Mouse (Mus musculus) midbrain, embryonic 15.5 days (tissue): ENCODE data around the gene Tnrc18. TPM values are rescaled to one million over a fixed set of nuclear protein-coding genes. Genes with fewer than 3 reads are reported as not detected.

Experiments used
- ATAC-seq: fragments of 200-750 bp; cut with Nextera tagmentation; replicated peaks from 2 replicates; pipeline ENCODE4 v1.8.0; 2017; ENCODE audit warnings: moderate TSS enrichment
- H3K27ac ChIP-seq: fragments of 300-500 bp; sonication (generic); 2 replicates; pipeline ENCODE4 v1.5.1; 2015; ENCODE audit warnings: mild to moderate bottlenecking, inconsistent platforms
- H3K27me3 ChIP-seq: fragments of 300-500 bp; sonication (generic); replicated peaks from 2 replicates; pipeline ENCODE4 v1.6.1; 2015; ENCODE audit warnings: inconsistent platforms
- H3K36me3 ChIP-seq: fragments of 300-500 bp; sonication (generic); replicated peaks from 2 replicates; pipeline ENCODE4 v1.6.1; 2015; ENCODE audit warnings: inconsistent platforms
- H3K4me1 ChIP-seq: fragments of 300-500 bp; sonication (generic); 2 replicates; pipeline ENCODE4 v1.6.1; 2015; ENCODE audit warnings: inconsistent platforms
- H3K4me2 ChIP-seq: fragments of 300-500 bp; sonication (generic); 2 replicates; pipeline ENCODE4 v1.6.1; 2015; ENCODE audit warnings: inconsistent platforms, mild to moderate bottlenecking, moderate library complexity
- H3K4me3 ChIP-seq: fragments of 300-500 bp; sonication (generic); 2 replicates; pipeline ENCODE4 v1.5.1; 2015; ENCODE audit warnings: mild to moderate bottlenecking, inconsistent platforms
- H3K9ac ChIP-seq: fragments of 300-500 bp; sonication (generic); 2 replicates; pipeline ENCODE4 v1.6.1; 2015; ENCODE audit warnings: mild to moderate bottlenecking, inconsistent platforms
- H3K9me3 ChIP-seq: fragments of 300-500 bp; sonication (generic); 2 replicates; pipeline ENCODE4 v1.6.1; 2016; ENCODE audit warnings: inconsistent platforms
- WGBS: fragments of 180-500 bp; shearing (Covaris S2); methylation state at CpG from one replicate; pipeline ENCODE4 v1.1.7; 2015; ENCODE audit warnings: mixed read lengths; 5-methylcytosine and 5-hydroxymethylcytosine counted together
- polyA plus RNA-seq: library from polyadenylated mRNA; unstranded; fragments of >200 nt; fragmentation: Nextera tagmentation; extraction: Ambion mirVana; gene quantifications from 2 replicates; pipeline ENCODE4 v1.2.1, GENCODE M21; 2015

Tnrc18 gene
- polyA plus RNA-seq, 1 experiment from 2014 or later: 38.6 TPM

DNA sequence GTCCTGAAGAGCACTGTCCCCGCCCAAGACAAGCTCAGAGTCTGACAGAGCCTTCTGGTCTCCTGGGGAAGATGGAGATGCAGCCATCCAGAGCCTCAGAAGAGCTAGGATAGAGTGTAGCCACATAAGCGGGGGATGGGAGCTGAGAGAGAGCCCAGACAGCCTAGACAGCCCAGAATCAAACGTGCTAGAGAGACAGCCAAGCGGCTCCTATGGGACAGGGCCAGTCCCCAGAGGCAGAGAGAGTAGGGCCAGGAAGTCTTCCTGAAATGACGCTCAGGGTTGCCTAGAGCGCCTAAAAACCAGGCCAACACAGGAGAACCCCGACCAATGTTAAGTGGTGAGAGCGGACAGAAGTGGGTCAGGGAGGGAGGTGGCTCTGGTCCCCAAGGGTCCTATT, 39.3 kb downstream of the Tnrc18 start:
- peak overlapping the region; percentile 27; the same call in 1 of the 2 replicates for H3K27ac ChIP-seq

GRCm38 (mm10) chr5:142776080-142776479, 41.4 kb downstream of the Tnrc18 start:
- no peaks in the 10 kb centered on the region for H3K9me3 ChIP-seq
- no peak for ATAC-seq
- H3K9ac ChIP-seq: no peak overlapping the region
- H3K27ac ChIP-seq: no peak overlapping the region
- peaks cover 45% of the 10 kb centered on the region for H3K36me3 ChIP-seq
- H3K4me1 ChIP-seq: peaks cover 26% of the 10 kb centered on the region
- H3K4me3 ChIP-seq: no peak overlapping the region
- no peaks in the 10 kb centered on the region for H3K27me3 ChIP-seq
- no peak overlapping the region for H3K4me2 ChIP-seq
- WGBS: 86% methylated on average over 13 of the region's 13 CpGs

More for the DNA sequence above, 39.3 kb downstream of the Tnrc18 start:
- Histone ChIP-seq H3K9me3 (no peaks in the 10 kb centered on the region), H3K4me1 (peaks cover 37% of the 10 kb centered on the region), H3K4me3 (no peak overlapping the region), H3K4me2 (no peak overlapping the region), H3K36me3 (peaks cover 27% of the 10 kb centered on the region), H3K9ac (no peak overlapping the region), H3K27me3 (no peaks in the 10 kb centered on the region)
- WGBS: 63% methylated on average over 8 of the region's 8 CpGs
- peak; percentile 12; the same call in 1 of the 2 replicates for ATAC-seq

GRCm38 (mm10) chr5:142774771-142775170, 42.7 kb downstream of the Tnrc18 start:
- peaks cover 48% of the 10 kb centered on the region for H3K36me3 ChIP-seq

GRCm38 (mm10) chr5:142771964-142772363, 45.5 kb downstream of the Tnrc18 start:
- Histone ChIP-seq H3K27me3 (no peaks in the 10 kb centered on the region), H3K4me2 (no peak overlapping the region), H3K27ac (0 out of 2 replicates have a peak overlapping the region, but pooled peaks have one; percentile 4), H3K36me3 (peaks cover 56% of the 10 kb centered on the region), H3K9ac (no peak overlapping the region), H3K4me3 (no peak overlapping the region), H3K9me3 (no peaks in the 10 kb centered on the region), H3K4me1 (peaks cover 28% of the 10 kb centered on the region)
- WGBS: 94% methylated on average over 15 of the region's 15 CpGs
- ATAC-seq: no peak

More at GRCm38 (mm10) chr5:142774771-142775170, 42.7 kb downstream of the Tnrc18 start:
- no peaks in the 10 kb centered on the region for H3K9me3 ChIP-seq
- H3K27me3 ChIP-seq: no peaks in the 10 kb centered on the region
- H3K4me1 ChIP-seq: peaks cover 26% of the 10 kb centered on the region
- no peak overlapping the region for H3K27ac ChIP-seq
- no peak overlapping the region for H3K4me3 ChIP-seq
- H3K9ac ChIP-seq: no peak overlapping the region
- ATAC-seq: no peak
- no peak overlapping the region for H3K4me2 ChIP-seq
- 91% methylated on average over 5 of the region's 5 CpGs for WGBS

DNA sequence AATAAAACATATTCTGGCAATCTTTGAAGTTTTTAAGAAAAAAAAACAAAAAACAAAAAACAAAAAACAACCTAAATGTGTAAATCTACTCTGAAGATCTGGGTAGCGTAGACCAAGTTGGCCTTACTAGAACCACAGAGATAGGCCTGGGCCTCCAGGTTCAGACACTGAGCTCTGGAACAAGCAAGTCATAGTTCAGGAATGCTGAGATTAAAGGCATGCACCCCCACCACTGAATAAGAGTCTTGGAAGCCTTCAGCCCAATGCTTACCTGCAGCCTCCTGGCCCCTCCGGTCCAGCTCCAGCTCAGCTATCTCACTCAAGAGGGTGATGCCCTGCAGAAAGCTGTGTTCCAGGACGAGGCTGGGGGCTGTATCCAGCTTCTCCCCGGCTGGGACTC, 46.4 kb downstream of the Tnrc18 start:
- Histone ChIP-seq H3K4me3 (no peak overlapping the region), H3K36me3 (peaks cover 55% of the 10 kb centered on the region), H3K9me3 (no peaks in the 10 kb centered on the region), H3K27ac (0 out of 2 replicates have a peak overlapping the region, but pooled peaks have one; percentile 4), H3K4me1 (peaks cover 28% of the 10 kb centered on the region), H3K27me3 (no peaks in the 10 kb centered on the region), H3K9ac (no peak overlapping the region), H3K4me2 (no peak overlapping the region)
- no peak for ATAC-seq
- 92% methylated on average over 4 of the region's 4 CpGs for WGBS

- H3K9ac ChIP-seq: no peak overlapping the region; the same call in 1 of the 2 replicates
- H3K4me3 ChIP-seq: no peak overlapping the region
- 63% methylated on average over 5 of the region's 5 CpGs for WGBS
- H3K9me3 ChIP-seq: no peaks in the 10 kb centered on the region
- peaks cover 28% of the 10 kb centered on the region for H3K4me1 ChIP-seq
- H3K27me3 ChIP-seq: no peaks in the 10 kb centered on the region
- H3K36me3 ChIP-seq: peaks cover 47% of the 10 kb centered on the region
- H3K27ac ChIP-seq: peak overlapping the region; percentile 76; the same call in 1 of the 2 replicates
- ATAC-seq: no peak
- no peak overlapping the region for H3K4me2 ChIP-seq
Measured at GRCm38 (mm10) chr5:142769641-142770040, 47.8 kb downstream of the Tnrc18 start.

GRCm38 (mm10) chr5:142768352-142769267, 48.9 kb downstream of the Tnrc18 start:
- Histone ChIP-seq H3K4me3 (no peak overlapping the region), H3K9me3 (no peaks in the 10 kb centered on the region), H3K36me3 (peaks cover 49% of the 10 kb centered on the region), H3K27ac (peak overlapping the region; percentile 76), H3K4me2 (no peak overlapping the region), H3K9ac (no peak overlapping the region), H3K27me3 (no peaks in the 10 kb centered on the region), H3K4me1 (peaks cover 28% of the 10 kb centered on the region)
- ATAC-seq: peak; percentile 31; the same call in 1 of the 2 replicates
- WGBS: 36% methylated on average over 10 of the region's 10 CpGs

GRCm38 (mm10) chr5:142767937-142768336, 49.5 kb downstream of the Tnrc18 start:
- no peaks in the 10 kb centered on the region for H3K9me3 ChIP-seq
- peak; percentile 48; the same call in 1 of the 2 replicates for ATAC-seq
- H3K4me2 ChIP-seq: no peak overlapping the region
- WGBS: 12% methylated on average over 7 of the region's 7 CpGs
- peaks cover 42% of the 10 kb centered on the region for H3K36me3 ChIP-seq
- peak overlapping the region; percentile 76 for H3K27ac ChIP-seq
- H3K9ac ChIP-seq: no peak overlapping the region
- H3K27me3 ChIP-seq: no peaks in the 10 kb centered on the region
- peaks cover 29% of the 10 kb centered on the region for H3K4me1 ChIP-seq
- no peak overlapping the region for H3K4me3 ChIP-seq

- 85% methylated on average over 3 of the region's 3 CpGs for WGBS
- Histone ChIP-seq H3K9ac (no peak overlapping the region), H3K4me1 (peaks cover 42% of the 10 kb centered on the region), H3K9me3 (no peaks in the 10 kb centered on the region), H3K27ac (no peak overlapping the region), H3K4me2 (no peak overlapping the region), H3K27me3 (no peaks in the 10 kb centered on the region), H3K36me3 (peaks cover 32% of the 10 kb centered on the region), H3K4me3 (no peak overlapping the region)
- no peak for ATAC-seq
Measured at GRCm38 (mm10) chr5:142766708-142767107, 50.8 kb downstream of the Tnrc18 start.

- no peaks in the 10 kb centered on the region for H3K9me3 ChIP-seq
- H3K27me3 ChIP-seq: no peaks in the 10 kb centered on the region
- no peak overlapping the region for H3K9ac ChIP-seq
- H3K4me3 ChIP-seq: no peak overlapping the region
- H3K4me2 ChIP-seq: no peak overlapping the region
- no peak for ATAC-seq
- peaks cover 42% of the 10 kb centered on the region for H3K4me1 ChIP-seq
- H3K27ac ChIP-seq: 0 out of 2 replicates have a peak overlapping the region, but pooled peaks have one; percentile 7
- H3K36me3 ChIP-seq: peaks cover 34% of the 10 kb centered on the region
- WGBS: 69% methylated on average over 15 of the region's 15 CpGs
Measured at GRCm38 (mm10) chr5:142764889-142765288, 52.6 kb downstream of the Tnrc18 start.

DNA sequence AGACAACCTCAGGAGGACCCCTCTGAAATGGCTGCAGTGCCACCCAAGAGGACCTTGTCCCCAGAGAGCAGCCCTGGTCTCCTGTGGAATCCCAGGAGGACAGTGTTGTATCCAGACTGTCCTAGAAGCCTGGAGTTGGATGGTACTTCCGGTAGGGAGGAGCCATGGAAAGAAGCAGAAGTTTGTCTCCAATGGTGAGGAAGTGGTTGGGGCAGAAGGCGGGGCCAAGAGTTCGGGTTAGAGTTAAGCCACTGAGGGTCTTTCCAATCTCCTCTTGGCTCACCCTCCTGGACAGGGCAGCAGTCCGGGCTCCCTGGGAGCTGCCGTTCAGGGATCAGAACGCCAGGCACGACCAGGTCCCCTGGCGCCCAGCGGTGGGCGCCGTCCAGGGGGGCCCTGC, 53.2 kb downstream of the Tnrc18 start:
- H3K27me3 ChIP-seq: no peaks in the 10 kb centered on the region
- ATAC-seq: no peak
- no peaks in the 10 kb centered on the region for H3K9me3 ChIP-seq
- H3K4me1 ChIP-seq: peaks cover 37% of the 10 kb centered on the region
- no peak overlapping the region for H3K9ac ChIP-seq
- no peak overlapping the region for H3K27ac ChIP-seq
- no peak overlapping the region for H3K4me2 ChIP-seq
- WGBS: 48% methylated on average over 11 of the region's 11 CpGs
- peaks cover 33% of the 10 kb centered on the region for H3K36me3 ChIP-seq
- no peak overlapping the region for H3K4me3 ChIP-seq

DNA sequence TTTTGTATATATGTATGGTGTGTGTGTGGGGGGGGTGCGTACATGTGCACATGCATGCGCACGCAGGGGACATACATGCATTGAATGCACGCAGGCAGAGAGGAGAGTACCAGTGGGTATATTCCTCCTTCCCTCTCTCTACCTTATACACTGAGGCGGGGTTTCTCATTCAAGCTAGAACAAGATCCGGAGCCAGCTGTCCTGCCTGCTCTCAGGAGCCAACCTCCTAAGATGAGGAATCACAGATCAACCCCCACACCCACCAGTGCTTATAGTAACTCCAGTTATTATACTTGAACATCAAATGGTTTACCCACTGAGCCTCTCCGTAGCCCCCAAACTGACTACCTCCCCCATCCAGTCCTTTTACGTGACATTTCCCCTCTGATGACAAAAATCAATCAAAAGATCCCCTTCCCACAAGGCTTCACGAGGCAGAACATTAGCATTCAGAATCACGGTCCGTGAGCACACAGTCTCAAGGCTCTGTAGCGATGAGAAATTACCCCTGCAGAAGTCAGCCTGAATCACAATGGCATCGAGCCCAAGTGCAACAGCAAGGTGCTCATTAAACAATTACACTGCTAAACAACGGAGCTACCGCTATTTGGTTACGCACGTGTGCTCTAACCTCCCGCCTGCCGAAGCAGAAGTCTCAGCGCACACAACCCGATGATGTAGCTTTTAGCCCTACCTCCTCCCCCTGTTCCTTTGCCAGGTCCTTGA, 55.2 kb downstream of the Tnrc18 start:
- peaks cover 22% of the 10 kb centered on the region for H3K4me1 ChIP-seq

More for the DNA sequence above, 55.2 kb downstream of the Tnrc18 start:
- H3K4me2 ChIP-seq: no peak overlapping the region
- no peaks in the 10 kb centered on the region for H3K9me3 ChIP-seq
- H3K27ac ChIP-seq: peak overlapping the region; percentile 81
- peaks cover 45% of the 10 kb centered on the region; the same call in 1 of the 2 replicates for H3K36me3 ChIP-seq
- no peak overlapping the region for H3K9ac ChIP-seq
- ATAC-seq: 0 out of 2 replicates have a peak, but pooled peaks have one; percentile 13
- H3K27me3 ChIP-seq: no peaks in the 10 kb centered on the region
- WGBS: 55% methylated on average over 21 of the region's 21 CpGs
- no peak overlapping the region for H3K4me3 ChIP-seq
